Mouse (Mus musculus): ENCODE results near the gene Stum.

Stum gene

GRCm38 (mm10) chr1:180386951-180387749 is 96.2 kb downstream of the Stum start:
- peak; percentile 96 for DNase-seq (ENCODE audit: low read depth, low spot score)

GRCm38 (mm10) chr1:180385308-180385707 is 98.0 kb downstream of the Stum start:
- no peak for DNase-seq (ENCODE audit: low read depth, low spot score)

- DNase-seq (ENCODE audit: low read depth, low spot score) = no peak
Measured at GRCm38 (mm10) chr1:180384486-180384885, 98.8 kb downstream of the Stum start.

GRCm38 (mm10) chr1:180383884-180384283 is 99.4 kb downstream of the Stum start:
- no peak for DNase-seq (ENCODE audit: low read depth, low spot score)

All from CD4-positive, CD25-positive, alpha-beta regulatory T cell, adult 2 months (primary cell).